Mouse (Mus musculus) neural tube, embryonic 12.5 days (tissue): ENCODE data around the gene Ms4a4a. TPM values are rescaled to one million over a fixed set of nuclear protein-coding genes. Genes with fewer than 3 reads are reported as not detected.

Source experiments
- ATAC-seq: fragments of 200-750 bp; cut with Nextera tagmentation; 2 replicates; pipeline ENCODE4 v1.8.0; 2017; ENCODE audit warnings: low read depth, mild to moderate bottlenecking, moderate TSS enrichment, moderate library complexity; ENCODE audit not compliant: low FRiP score
- H3K27ac ChIP-seq: fragments of 300-500 bp; sonication (generic); 2 replicates; pipeline ENCODE4 v1.5.1; 2016
- H3K27me3 ChIP-seq: fragments of 300-500 bp; sonication (generic); replicated peaks from 2 replicates; pipeline ENCODE4 v1.6.1; 2016; ENCODE audit warnings: mild to moderate bottlenecking
- H3K36me3 ChIP-seq: fragments of 300-500 bp; sonication (generic); 2 replicates; pipeline ENCODE4 v1.6.1; 2016; ENCODE audit warnings: mild to moderate bottlenecking
- H3K4me1 ChIP-seq: fragments of 300-500 bp; sonication (generic); 2 replicates; pipeline ENCODE4 v1.6.1; 2016
- H3K4me2 ChIP-seq: fragments of 300-500 bp; sonication (generic); replicated peaks from 2 replicates; pipeline ENCODE4 v1.6.1; 2016; ENCODE audit warnings: mild to moderate bottlenecking
- H3K4me3 ChIP-seq: fragments of 300-500 bp; sonication (generic); 2 replicates; pipeline ENCODE4 v1.5.1; 2016
- H3K9ac ChIP-seq: fragments of 300-500 bp; sonication (generic); 2 replicates; pipeline ENCODE4 v1.6.1; 2016; ENCODE audit warnings: mild to moderate bottlenecking
- H3K9me3 ChIP-seq: fragments of 300-500 bp; sonication (generic); 2 replicates; pipeline ENCODE4 v1.6.1; 2016; ENCODE audit warnings: mild to moderate bottlenecking
- WGBS: fragments of 180-500 bp; shearing (Covaris S2); methylation state at CpG from one replicate; pipeline ENCODE4 v1.1.7; 2016; 5-methylcytosine and 5-hydroxymethylcytosine counted together
- polyA plus RNA-seq: library from polyadenylated mRNA; unstranded; fragments of >200 nt; fragmentation: Nextera tagmentation; extraction: Ambion mirVana; gene quantifications from 2 replicates; pipeline ENCODE4 v1.2.1, GENCODE M21; 2016

The Ms4a4a gene
- polyA plus RNA-seq, result 2.6 and 3.1 TPM in 2 replicates

GRCm38 (mm10) chr19:11375273-11375672, at the start of gene Ms4a4a:
Gene Ms4a4a, plus strand, starts transcription at chr19:11375523.
- 85% methylated on average over 2 of the region's 2 CpGs for WGBS
- H3K9me3 ChIP-seq, result no peaks in the 10 kb centered on the region
- no peak for ATAC-seq

GRCm38 (mm10) chr19:11335932-11336331, 39.4 kb upstream of the Ms4a4a start, which contains the start of gene Ms4a7:
Gene Ms4a7, minus strand, starts transcription at chr19:11336146.
- WGBS, result 87% methylated on average over 6 of the region's 6 CpGs
- Histone ChIP-seq H3K4me2 (no peak within 1 kb of the TSS), H3K4me3 (no peak within 1 kb of the TSS), H3K4me1 (no peaks in the 10 kb centered on the region), H3K27me3 (no peaks in the 10 kb centered on the region), H3K36me3 (no peaks in the 10 kb centered on the region), H3K9ac (no peak within 1 kb of the TSS), H3K27ac (no peak within 1 kb of the TSS), H3K9me3 (no peaks in the 10 kb centered on the region)
- ATAC-seq, result no peak

More at GRCm38 (mm10) chr19:11375273-11375672, at the start of gene Ms4a4a:
- H3K9ac ChIP-seq, result no peak within 1 kb of the TSS
- no peak within 1 kb of the TSS for H3K27ac ChIP-seq
- no peaks in the 10 kb centered on the region for H3K27me3 ChIP-seq
- no peaks in the 10 kb centered on the region for H3K4me1 ChIP-seq
- no peak within 1 kb of the TSS for H3K4me2 ChIP-seq
- H3K4me3 ChIP-seq, result no peak within 1 kb of the TSS
- H3K36me3 ChIP-seq, result no peaks in the 10 kb centered on the region

- Histone ChIP-seq H3K4me1 (no peaks in the 10 kb centered on the region), H3K27me3 (no peaks in the 10 kb centered on the region), H3K9me3 (no peaks in the 10 kb centered on the region), H3K4me3 (no peak overlapping the region), H3K4me2 (no peak overlapping the region), H3K27ac (no peak overlapping the region), H3K36me3 (no peaks in the 10 kb centered on the region), H3K9ac (no peak overlapping the region)
- no peak for ATAC-seq
These were observed 32.2 kb upstream of the Ms4a4a start for GRCm38 (mm10) chr19:11343147-11343546.

GRCm38 (mm10) chr19:11343992-11344391, 31.3 kb upstream of the Ms4a4a start:
- no peak for ATAC-seq
- no peaks in the 10 kb centered on the region for H3K36me3 ChIP-seq
- H3K27me3 ChIP-seq, result no peaks in the 10 kb centered on the region
- H3K9me3 ChIP-seq, result no peaks in the 10 kb centered on the region
- no peak overlapping the region for H3K4me2 ChIP-seq
- H3K4me3 ChIP-seq, result no peak overlapping the region
- H3K4me1 ChIP-seq, result no peaks in the 10 kb centered on the region
- H3K9ac ChIP-seq, result no peak overlapping the region
- H3K27ac ChIP-seq, result no peak overlapping the region

GRCm38 (mm10) chr19:11349698-11350481, 25.4 kb upstream of the Ms4a4a start:
- no peak overlapping the region for H3K4me2 ChIP-seq
- 66% methylated on average over 7 of the region's 7 CpGs for WGBS
- ATAC-seq, result no peak
- no peaks in the 10 kb centered on the region for H3K27me3 ChIP-seq
- H3K36me3 ChIP-seq, result no peaks in the 10 kb centered on the region
- H3K27ac ChIP-seq, result no peak overlapping the region
- H3K4me1 ChIP-seq, result no peaks in the 10 kb centered on the region
- H3K4me3 ChIP-seq, result no peak overlapping the region
- H3K9me3 ChIP-seq, result no peaks in the 10 kb centered on the region
- H3K9ac ChIP-seq, result no peak overlapping the region

GRCm38 (mm10) chr19:11351878-11352277, 23.4 kb upstream of the Ms4a4a start:
- 58% methylated on average over 3 of the region's 3 CpGs for WGBS
- Histone ChIP-seq H3K4me3 (no peak overlapping the region), H3K36me3 (no peaks in the 10 kb centered on the region), H3K4me1 (no peaks in the 10 kb centered on the region), H3K27me3 (no peaks in the 10 kb centered on the region), H3K4me2 (no peak overlapping the region), H3K9ac (no peak overlapping the region), H3K27ac (no peak overlapping the region), H3K9me3 (no peaks in the 10 kb centered on the region)
- no peak for ATAC-seq

- Histone ChIP-seq H3K9ac (no peak overlapping the region), H3K9me3 (no peaks in the 10 kb centered on the region), H3K27ac (no peak overlapping the region), H3K4me3 (no peak overlapping the region), H3K27me3 (no peaks in the 10 kb centered on the region), H3K4me1 (no peaks in the 10 kb centered on the region), H3K4me2 (no peak overlapping the region), H3K36me3 (no peaks in the 10 kb centered on the region)
- 91% methylated on average over 7 of the region's 7 CpGs for WGBS
- ATAC-seq, result no peak
These were observed 19.6 kb upstream of the Ms4a4a start for GRCm38 (mm10) chr19:11355730-11356129.

GRCm38 (mm10) chr19:11360106-11360505, 15.2 kb upstream of the Ms4a4a start:
- no peaks in the 10 kb centered on the region for H3K9me3 ChIP-seq
- H3K4me1 ChIP-seq, result no peaks in the 10 kb centered on the region
- H3K36me3 ChIP-seq, result no peaks in the 10 kb centered on the region
- no peaks in the 10 kb centered on the region for H3K27me3 ChIP-seq
- H3K4me3 ChIP-seq, result no peak overlapping the region
- ATAC-seq, result no peak
- H3K27ac ChIP-seq, result no peak overlapping the region
- H3K4me2 ChIP-seq, result no peak overlapping the region
- H3K9ac ChIP-seq, result no peak overlapping the region
- 73% methylated on average over 3 of the region's 3 CpGs for WGBS

- Histone ChIP-seq H3K27ac (no peak overlapping the region), H3K4me1 (no peaks in the 10 kb centered on the region), H3K36me3 (no peaks in the 10 kb centered on the region), H3K27me3 (no peaks in the 10 kb centered on the region), H3K9me3 (no peaks in the 10 kb centered on the region), H3K9ac (no peak overlapping the region), H3K4me2 (no peak overlapping the region), H3K4me3 (no peak overlapping the region)
- no peak for ATAC-seq
These were observed 13.3 kb upstream of the Ms4a4a start for GRCm38 (mm10) chr19:11362002-11362401.

GRCm38 (mm10) chr19:11368310-11368709, 7.0 kb upstream of the Ms4a4a start:
- H3K36me3 ChIP-seq, result no peaks in the 10 kb centered on the region
- no peaks in the 10 kb centered on the region for H3K9me3 ChIP-seq
- 85% methylated on average over 3 of the region's 3 CpGs for WGBS
- H3K27ac ChIP-seq, result no peak overlapping the region
- H3K9ac ChIP-seq, result no peak overlapping the region
- H3K4me2 ChIP-seq, result no peak overlapping the region
- no peaks in the 10 kb centered on the region for H3K27me3 ChIP-seq
- no peak for ATAC-seq
- no peak overlapping the region for H3K4me3 ChIP-seq
- no peaks in the 10 kb centered on the region for H3K4me1 ChIP-seq

- H3K4me3 ChIP-seq, result no peak overlapping the region
- H3K27ac ChIP-seq, result no peak overlapping the region
- no peak overlapping the region for H3K9ac ChIP-seq
- ATAC-seq, result no peak
- H3K36me3 ChIP-seq, result no peaks in the 10 kb centered on the region
- no peaks in the 10 kb centered on the region for H3K4me1 ChIP-seq
- no peaks in the 10 kb centered on the region for H3K9me3 ChIP-seq
- H3K27me3 ChIP-seq, result no peaks in the 10 kb centered on the region
- no peak overlapping the region for H3K4me2 ChIP-seq
These were observed 4.1 kb upstream of the Ms4a4a start for GRCm38 (mm10) chr19:11371181-11371580.

GRCm38 (mm10) chr19:11376399-11376798, 1.1 kb downstream of the Ms4a4a start:
- Histone ChIP-seq H3K4me3 (no peak overlapping the region), H3K27ac (no peak overlapping the region), H3K36me3 (no peaks in the 10 kb centered on the region), H3K4me1 (no peaks in the 10 kb centered on the region), H3K4me2 (no peak overlapping the region), H3K9ac (no peak overlapping the region), H3K27me3 (no peaks in the 10 kb centered on the region), H3K9me3 (no peaks in the 10 kb centered on the region)
- 83% methylated on average over 2 of the region's 2 CpGs for WGBS
- ATAC-seq, result no peak

- H3K9ac ChIP-seq, result no peak overlapping the region
- no peak for ATAC-seq
These were observed 11.8 kb downstream of the Ms4a4a start for GRCm38 (mm10) chr19:11387109-11387508.

More at GRCm38 (mm10) chr19:11387109-11387508, 11.8 kb downstream of the Ms4a4a start:
- no peak overlapping the region for H3K4me2 ChIP-seq
- WGBS, result 79% methylated on average over 2 of the region's 2 CpGs
- no peaks in the 10 kb centered on the region for H3K27me3 ChIP-seq
- no peak overlapping the region for H3K4me3 ChIP-seq
- H3K9me3 ChIP-seq, result no peaks in the 10 kb centered on the region
- no peak overlapping the region for H3K27ac ChIP-seq
- no peaks in the 10 kb centered on the region for H3K4me1 ChIP-seq
- no peaks in the 10 kb centered on the region for H3K36me3 ChIP-seq
